8 mouse cellular contexts compared by ENCODE assay signal in genomic region chr11:97611076-97611475, GRCm38 (mm10). TPM values are rescaled to one million over a fixed set of nuclear protein-coding genes. Genes with fewer than 3 reads are reported as not detected.
DNase-seq lines count a peak whose midpoint lies in the region; ATAC-seq lines count a peak whose summit lies in the region.

No protein-coding gene starts in this region.

- peak; percentile 13 for DNase-seq in heart, postnatal 4 days
- no peak for DNase-seq in heart, adult 8-10 months (ENCODE audit: low spot score)
- DNase-seq in brain, adult 2 months (ENCODE audit: low read depth, low spot score): peak; percentile 94
- DNase-seq in kidney, postnatal 10 days: peak; percentile 34
- DNase-seq in ovary, postnatal 14 days (ENCODE audit: low spot score): peak; percentile 11
- DNase-seq in thymus, adult 18-20 months: no peak
- no peak for DNase-seq in adrenal gland, adult (ENCODE audit: inconsistent age in 2 of 2, low spot score in 1 of 2)

- no peak; the same call in 1 of the 2 replicates for ATAC-seq in erythroid progenitor cell, adult 5-6 weeks (replicated peaks; ENCODE audit: low FRiP score, poor library complexity, severe bottlenecking)

RNA-seq across cellular contexts. Expression of gene Epop, which starts 18.4 kb away (rescaled TPM):
- 1 to 10 TPM; 1.4 TPM for total RNA-seq in heart, postnatal 4 days (2021)
- total RNA-seq in heart, adult 8-10 months (2022): 1 to 10 TPM in 3 of 4 experiments, under 1 TPM in 1; 0.92 to 1.7 (median 1.2) TPM
- 1.4 TPM in 1 of 2 replicates, not detected in the other for total RNA-seq in erythroid progenitor cell, adult 5-6 weeks (2015; ENCODE audit: low replicate concordance)
- total RNA-seq in erythroid progenitor cell, adult 5-6 weeks (2017; ENCODE audit: low replicate concordance): not detected in 2 replicates

RNA-seq across cellular contexts. Expression of gene Srcin1, which starts 35.1 kb away (rescaled TPM):
- total RNA-seq in heart, postnatal 4 days (2021): under 1 TPM; 0.12 to 0.23 TPM
- under 1 TPM; 0.06 to 0.75 (median 0.18) TPM for total RNA-seq in heart, adult 8-10 months (2022)
- total RNA-seq in erythroid progenitor cell, adult 5-6 weeks (2015; ENCODE audit: low replicate concordance): not detected in 2 replicates
- total RNA-seq in erythroid progenitor cell, adult 5-6 weeks (2017; ENCODE audit: low replicate concordance): not detected in 2 replicates

RNA-seq across cellular contexts. Expression of gene Mllt6, which starts 52.1 kb away (rescaled TPM):
- 10 to 100 TPM; 50.2 to 51.1 TPM for total RNA-seq in heart, postnatal 4 days (2021)
- 10 to 100 TPM; 68.8 to 84.0 (median 69.8) TPM for total RNA-seq in heart, adult 8-10 months (2022)
- total RNA-seq in erythroid progenitor cell, adult 5-6 weeks (2015; ENCODE audit: low replicate concordance): 2.1 and 9.7 TPM in 2 replicates
- 1.3 and 3.9 TPM in 2 replicates for total RNA-seq in erythroid progenitor cell, adult 5-6 weeks (2017; ENCODE audit: low replicate concordance)

Comparison
In these comparisons a context has a peak if more than half of its experiments do, and no peak if none do; other contexts are left out.
1. DNase-seq: peak in heart, postnatal 4 days (single experiment), brain, adult 2 months (single experiment), kidney, postnatal 10 days (single experiment) and ovary, postnatal 14 days (single experiment); none in heart, adult 8-10 months (single experiment), thymus, adult 18-20 months (0 of 2) and adrenal gland, adult (0 of 2).
2. RNA of gene Mllt6, which starts 52.1 kb away (total RNA-seq): 68.8 to 84.0 TPM in heart, adult 8-10 months and 50.2 to 51.1 TPM in heart, postnatal 4 days; 1.3 to 9.7 TPM in erythroid progenitor cell, adult 5-6 weeks; every median in the first group is over 4 times any median in the second.